Mouse (Mus musculus) neural tube, embryonic 14.5 days (tissue): ENCODE measurements around the gene Bdkrb2. TPM values are rescaled to one million over a fixed set of nuclear protein-coding genes. Genes with fewer than 3 reads are reported as not detected.

ENCODE experiments used
- ATAC-seq: fragments of 200-750 bp; cut with Nextera tagmentation; 2 replicates; pipeline ENCODE4 v1.8.0; 2017; ENCODE audit warnings: low read depth, mild to moderate bottlenecking, moderate TSS enrichment, moderate library complexity
- H3K27ac ChIP-seq: fragments of 300-500 bp; sonication (generic); 2 replicates; pipeline ENCODE4 v1.5.1; 2014; ENCODE audit warnings: low read depth, mild to moderate bottlenecking, control low read depth, low read length, moderate library complexity, mixed read lengths
- H3K27me3 ChIP-seq: fragments of 300-500 bp; sonication (generic); 2 replicates; pipeline ENCODE4 v1.6.1; 2014; ENCODE audit warnings: low read length; ENCODE audit not compliant: control insufficient read depth, insufficient read depth
- H3K36me3 ChIP-seq: fragments of 300-500 bp; sonication (generic); 2 replicates; pipeline ENCODE4 v1.6.1; 2014; ENCODE audit warnings: low read length, mixed read lengths; ENCODE audit not compliant: control insufficient read depth, insufficient read depth
- H3K4me1 ChIP-seq: fragments of 300-500 bp; sonication (generic); 2 replicates; pipeline ENCODE4 v1.6.1; 2014; ENCODE audit warnings: low read length; ENCODE audit not compliant: control insufficient read depth, insufficient read depth
- H3K4me2 ChIP-seq: fragments of 300-500 bp; sonication (generic); 2 replicates; pipeline ENCODE4 v1.6.1; 2014; ENCODE audit warnings: mild to moderate bottlenecking, low read depth, low read length, control low read depth
- H3K4me3 ChIP-seq: fragments of 300-500 bp; sonication (generic); 2 replicates; pipeline ENCODE4 v1.5.1; 2014; ENCODE audit warnings: low read depth, low read length, control low read depth, mixed read lengths
- H3K9ac ChIP-seq: fragments of 300-500 bp; sonication (generic); replicated peaks from 2 replicates; pipeline ENCODE4 v1.6.1; 2014; ENCODE audit warnings: low read depth, mild to moderate bottlenecking, control low read depth, low read length, mixed read lengths
- H3K9me3 ChIP-seq: fragments of 300-500 bp; sonication (generic); 2 replicates; pipeline ENCODE4 v1.6.1; 2016; ENCODE audit warnings: low read length; ENCODE audit not compliant: control insufficient read depth
- WGBS: fragments of 180-500 bp; shearing (Covaris S2); extraction: QIAGEN DNeasy Blood & Tissue Kit; methylation state at CpG from one replicate; pipeline ENCODE4 v1.1.7; 2014; 5-methylcytosine and 5-hydroxymethylcytosine counted together
- polyA plus RNA-seq: library from polyadenylated mRNA; unstranded; fragments of >200 nt; fragmentation: Nextera tagmentation; extraction: Ambion mirVana; gene quantifications from 2 replicates; pipeline ENCODE4 v1.2.1, GENCODE M21; 2014

Bdkrb2 gene
- polyA plus RNA-seq, 1 experiment from 2014 or later: 0.43 TPM

DNA sequence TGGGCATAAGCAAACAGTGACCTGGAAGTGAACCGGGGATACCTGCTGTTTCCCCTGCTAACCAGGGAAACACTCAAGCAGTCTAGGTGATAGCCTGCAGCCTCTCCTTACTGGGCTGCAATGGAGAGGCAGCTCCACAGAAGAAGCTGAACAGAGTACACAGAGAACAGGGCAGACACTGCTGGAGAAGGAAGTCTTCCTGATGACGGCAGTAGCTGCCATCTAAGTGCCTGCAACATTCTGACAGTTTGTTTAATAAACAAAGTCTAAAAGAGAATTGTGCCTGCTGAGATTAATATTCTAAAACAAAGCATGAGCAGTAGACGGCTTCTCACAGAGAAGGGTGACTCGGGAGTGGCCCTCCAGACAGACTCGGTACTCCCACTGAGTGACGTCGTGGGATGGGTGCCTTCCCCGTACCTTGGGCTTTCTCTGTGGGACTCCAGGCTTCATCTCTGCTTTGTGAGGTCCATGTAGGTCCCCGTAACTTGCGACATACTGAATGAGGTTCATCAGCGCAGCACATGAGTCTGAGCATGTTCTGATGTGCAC is 79.8 kb downstream of the Bdkrb2 start:
- no peak overlapping the region for H3K4me3 ChIP-seq
- ATAC-seq: no peak
- peaks cover 80% of the 10 kb centered on the region for H3K36me3 ChIP-seq
- no peaks in the 10 kb centered on the region for H3K4me1 ChIP-seq
- no peak overlapping the region for H3K4me2 ChIP-seq
- no peak overlapping the region for H3K9ac ChIP-seq
- no peaks in the 10 kb centered on the region for H3K9me3 ChIP-seq
- WGBS: 95% methylated on average over 11 of the region's 11 CpGs
- no peaks in the 10 kb centered on the region for H3K27me3 ChIP-seq
- H3K27ac ChIP-seq: no peak overlapping the region

Other genes with a start within 250 kb of the Bdkrb2 start
- gene Tunar, start 229.4 kb upstream of the Bdkrb2 start, polyA plus RNA-seq: 19.7 and 29.9 TPM in 2 replicates
- 20.2 and 30.4 TPM in 2 replicates for gene D430019H16Rik, start 109.4 kb upstream of the Bdkrb2 start, polyA plus RNA-seq
- 0.39 TPM in 1 of 2 replicates, not detected in the other for gene Bdkrb1, start 39.9 kb downstream of the Bdkrb2 start, polyA plus RNA-seq
- gene Gskip, start 121.6 kb downstream of the Bdkrb2 start, polyA plus RNA-seq: 30.3 and 34.3 TPM in 2 replicates
- 19.5 and 24.0 TPM in 2 replicates for gene Atg2b, start 122.0 kb downstream of the Bdkrb2 start, polyA plus RNA-seq
- gene Ak7, start 142.8 kb downstream of the Bdkrb2 start, polyA plus RNA-seq: 1.0 and 1.1 TPM in 2 replicates
- 142 and 144 TPM in 2 replicates for gene Papola, start 221.5 kb downstream of the Bdkrb2 start, polyA plus RNA-seq